ENCODE assay signal across 16 mouse cellular contexts in genomic region chr7:90696181-90696950, GRCm38 (mm10).
"Had no signal": no experiment of that assay in that cellular context is flagged by ENCODE, and none has a peak within 500 bp of the region (broad histone marks: within the 10 kb centered on the region; RNA-seq: fewer than 3 reads in every experiment).

No protein-coding gene starts in this region.

- H3K27ac ChIP-seq: intestine, embryonic 15.5 days; limb, embryonic 12.5 days; liver, embryonic 13.5 days; lung, embryonic 15.5 days; macrophage; midbrain, embryonic 12.5 days had no signal

- H3K4me2 ChIP-seq: intestine, embryonic 15.5 days; limb, embryonic 12.5 days; liver, embryonic 13.5 days; lung, embryonic 15.5 days; midbrain, embryonic 12.5 days had no signal

- H3K9me3 ChIP-seq: intestine, embryonic 15.5 days; limb, embryonic 12.5 days; liver, embryonic 13.5 days; lung, embryonic 15.5 days; megakaryocyte, embryonic 14.5 days; midbrain, embryonic 12.5 days had no signal

- DNase-seq: kidney, adult 18-20 months; kidney, postnatal 4 days; liver; liver, embryonic 13.5 days; liver, postnatal 0 days; lung, postnatal 14 days; right cerebral cortex, postnatal 4 days; spleen, adult 18-20 months; thymus, adult 18-20 months; thymus, postnatal 14 days had no signal

- H3K36me3 ChIP-seq: intestine, embryonic 15.5 days; limb, embryonic 12.5 days; liver, embryonic 13.5 days; lung, embryonic 15.5 days; midbrain, embryonic 12.5 days had no signal

- H3K27me3 ChIP-seq: intestine, embryonic 15.5 days; limb, embryonic 12.5 days; liver, embryonic 13.5 days; lung, embryonic 15.5 days; megakaryocyte, embryonic 14.5 days; midbrain, embryonic 12.5 days had no signal

- H3K9ac ChIP-seq: intestine, embryonic 15.5 days; limb, embryonic 12.5 days; liver, embryonic 13.5 days; liver, postnatal 0 days; lung, embryonic 15.5 days; midbrain, embryonic 12.5 days had no signal

- ATAC-seq: intestine, embryonic 15.5 days; liver, postnatal 0 days had no signal

- H3K4me1 ChIP-seq: intestine, embryonic 15.5 days; limb, embryonic 12.5 days; liver, embryonic 13.5 days; lung, embryonic 15.5 days; megakaryocyte, embryonic 14.5 days; midbrain, embryonic 12.5 days had no signal

- H3K4me3 ChIP-seq: intestine, embryonic 15.5 days; limb, embryonic 12.5 days; liver, embryonic 13.5 days; lung, embryonic 15.5 days; megakaryocyte, embryonic 14.5 days; midbrain, embryonic 12.5 days had no signal
